Mouse (Mus musculus) liver, adult 2 months (tissue): ENCODE measurements around the gene Gp1bb. TPM values are rescaled to one million over a fixed set of nuclear protein-coding genes. Genes with fewer than 3 reads are reported as not detected.

ENCODE experiments used
- DNase-seq: peaks from one replicate; pipeline ENCODE4 v3.0.0-alpha.2; 2011; ENCODE audit warnings: low read depth, low spot score; ENCODE audit errors: extremely low read depth
- H3K27ac ChIP-seq: fragments of 200-500 bp; replicated peaks from 2 replicates; pipeline ENCODE4 v1.5.1; 2012; ENCODE audit warnings: low read depth, mild to moderate bottlenecking, control low read depth, inconsistent platforms, low read length; ENCODE audit not compliant: insufficient read depth
- H3K27me3 ChIP-seq: fragments of 200-500 bp; 2 replicates; pipeline ENCODE4 v1.6.1; 2012; ENCODE audit warnings: mild to moderate bottlenecking, moderate library complexity, low read length, inconsistent platforms; ENCODE audit not compliant: control insufficient read depth, insufficient read depth
- H3K36me3 ChIP-seq: fragments of 200-500 bp; 2 replicates; pipeline ENCODE4 v1.6.1; 2012; ENCODE audit warnings: low read length, inconsistent platforms; ENCODE audit not compliant: control insufficient read depth, insufficient read depth
- H3K4me1 ChIP-seq: fragments of 200-500 bp; 2 replicates; pipeline ENCODE4 v1.6.1; 2011; ENCODE audit warnings: low read length; ENCODE audit not compliant: control insufficient read depth, insufficient read depth
- H3K4me3 ChIP-seq: fragments of 200-500 bp; 2 replicates; pipeline ENCODE4 v1.5.1; 2011; ENCODE audit warnings: low read depth, mild to moderate bottlenecking, control low read depth, low read length, moderate library complexity; ENCODE audit not compliant: insufficient read depth
- H3K79me2 ChIP-seq: fragments of 200-500 bp; 2 replicates; pipeline ENCODE4 v1.6.1; 2012; ENCODE audit warnings: inconsistent platforms, mild to moderate bottlenecking, low read length, moderate library complexity; ENCODE audit not compliant: control insufficient read depth, insufficient read depth
- H3K9ac ChIP-seq: fragments of 200-500 bp; 2 replicates; pipeline ENCODE4 v1.6.1; 2012; ENCODE audit warnings: low read depth, mild to moderate bottlenecking, control low read depth, inconsistent platforms, low read length
- CTCF ChIP-seq: fragments of 200-500 bp; IDR thresholded peaks from 2 replicates; pipeline ENCODE4 v1.5.1; 2011; ENCODE audit warnings: low read depth, low read length, control low read depth
- POLR2A ChIP-seq: fragments of 200-500 bp; IDR thresholded peaks from 2 replicates; pipeline ENCODE4 v1.6.1; 2011; ENCODE audit warnings: low read length, control low read depth; ENCODE audit not compliant: insufficient read depth; ENCODE audit errors: extremely low read depth
- WGBS: fragments of 180-500 bp; shearing (Covaris S2); methylation state at CpG from one replicate; pipeline ENCODE4 v1.1.7; 2018; 5-methylcytosine and 5-hydroxymethylcytosine counted together
- polyA plus RNA-seq: library from polyadenylated mRNA; depleted of rRNA; stranded (reverse); fragments of >200 nt; gene quantifications from 2 replicates; pipeline ENCODE4 v1.2.3, GENCODE M21; 2012
- total RNA-seq: library from RNA; depleted of rRNA; stranded (reverse); fragments of >200 nt; gene quantifications from 2 replicates; pipeline ENCODE4 v1.2.3, GENCODE M21; 2014

Gene Gp1bb
- total and polyA plus RNA-seq, 2 experiments = not detected

DNA sequence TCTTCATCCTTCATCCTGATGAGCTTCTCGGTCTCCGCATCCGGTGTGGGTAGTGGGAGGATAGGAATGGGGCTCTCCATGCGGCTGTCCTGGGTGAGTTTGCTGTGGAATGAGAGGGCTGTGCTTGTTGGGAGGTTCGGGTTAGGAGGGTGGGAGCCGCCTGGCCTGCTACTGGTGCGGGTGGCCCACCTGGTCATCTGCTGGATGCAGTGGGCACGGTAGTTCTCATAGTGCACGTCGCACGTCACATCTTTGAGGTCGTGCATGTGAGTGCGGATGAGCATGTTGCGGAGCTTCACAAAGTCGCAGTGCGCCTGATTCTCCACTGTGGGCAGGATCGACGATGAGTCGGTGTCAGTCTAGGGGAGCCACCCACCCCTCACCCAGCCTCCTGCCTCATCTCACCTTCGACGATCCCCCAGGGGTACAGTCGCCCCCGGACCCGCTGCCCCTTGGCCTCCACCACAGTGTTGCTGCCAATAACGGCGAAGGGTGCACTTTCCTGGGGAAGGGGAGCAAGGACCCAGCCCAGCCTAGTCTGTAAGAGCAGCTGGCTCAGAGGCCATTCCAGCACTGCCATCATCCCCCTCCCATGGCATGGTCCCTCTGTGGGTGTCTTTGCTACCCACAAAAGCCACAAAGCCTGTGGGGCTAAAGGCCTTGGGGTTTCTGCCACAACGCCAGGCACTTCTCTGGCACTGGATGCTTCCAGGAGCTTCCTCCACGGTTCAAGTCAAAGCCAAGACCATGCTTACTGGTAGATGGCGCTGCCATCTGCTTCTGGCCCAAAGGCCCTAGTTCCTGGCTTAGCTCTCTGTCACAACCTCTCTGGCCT lies 930 bp upstream of the Gp1bb start:
- WGBS = 67% methylated on average over 29 of the region's 29 CpGs
- H3K27me3 ChIP-seq = peaks cover 23% of the 10 kb centered on the region

GRCm38 (mm10) chr16:18621362-18622001 lies 721 bp downstream of the Gp1bb start:
- DNase-seq = no peak
- no peak overlapping the region for H3K9ac ChIP-seq
- H3K27me3 ChIP-seq = peaks cover 23% of the 10 kb centered on the region
- H3K36me3 ChIP-seq = no peaks in the 10 kb centered on the region
- H3K4me1 ChIP-seq = peaks cover 3% of the 10 kb centered on the region; the same call in 1 of the 2 replicates
- no peaks in the 10 kb centered on the region for H3K79me2 ChIP-seq
- WGBS = 12% methylated on average over 38 of the region's 38 CpGs
- H3K27ac ChIP-seq = no peak overlapping the region
- no peak overlapping the region for H3K4me3 ChIP-seq
- no peak for TF ChIP-seq POLR2A
- TF ChIP-seq CTCF = no peak

More for the DNA sequence above, 930 bp upstream of the Gp1bb start:
- H3K27ac ChIP-seq = no peak overlapping the region
- TF ChIP-seq POLR2A = no peak
- no peaks in the 10 kb centered on the region for H3K36me3 ChIP-seq
- H3K9ac ChIP-seq = no peak overlapping the region
- H3K4me3 ChIP-seq = no peak overlapping the region
- no peaks in the 10 kb centered on the region for H3K79me2 ChIP-seq
- peaks cover 2% of the 10 kb centered on the region for H3K4me1 ChIP-seq
- DNase-seq = no peak

DNA sequence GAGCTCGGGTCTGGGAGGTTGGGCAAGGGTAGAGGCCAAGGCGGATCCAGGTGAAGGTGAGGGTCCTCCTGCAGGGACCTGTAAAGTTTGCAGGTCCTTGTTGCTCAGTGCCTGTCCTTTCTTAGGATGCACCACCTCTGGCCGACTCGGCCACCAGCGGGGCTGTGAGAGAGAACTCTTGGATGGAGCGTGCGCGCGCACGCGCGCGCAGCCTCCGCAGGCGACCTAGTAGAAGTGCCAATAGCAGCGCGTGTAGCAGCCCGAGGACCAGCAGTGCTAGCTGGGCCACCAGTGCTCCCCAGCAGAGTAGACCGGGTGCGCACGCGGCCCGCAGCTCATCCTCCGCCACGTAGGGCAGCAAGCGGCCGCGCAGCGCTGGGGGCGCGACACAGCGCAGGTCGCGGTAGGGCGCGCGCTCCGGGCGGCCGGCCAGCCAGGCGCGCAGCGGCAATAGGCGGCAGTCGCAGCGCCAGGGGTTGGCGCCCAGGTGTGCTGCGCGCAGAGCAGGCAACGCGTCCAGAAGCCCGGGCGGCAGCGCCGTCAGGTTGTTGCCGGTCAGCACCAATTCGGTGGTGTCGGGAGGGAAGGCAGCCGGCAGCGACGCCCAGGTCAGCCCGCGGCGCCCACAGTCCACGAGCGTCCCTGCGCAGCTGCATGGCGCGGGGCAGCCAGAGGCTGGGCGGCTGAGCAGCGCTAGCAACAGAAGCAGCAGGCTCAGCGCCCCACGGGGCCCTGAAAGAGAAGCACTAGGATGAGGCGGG lies 1.4 kb downstream of the Gp1bb start:
- H3K36me3 ChIP-seq = no peaks in the 10 kb centered on the region
- H3K79me2 ChIP-seq = no peaks in the 10 kb centered on the region
- 2% methylated on average over 74 of the region's 74 CpGs for WGBS
- no peak overlapping the region for H3K9ac ChIP-seq
- H3K4me1 ChIP-seq = peaks cover 3% of the 10 kb centered on the region; the same call in 1 of the 2 replicates
- H3K27me3 ChIP-seq = peaks cover 18% of the 10 kb centered on the region
- TF ChIP-seq POLR2A (no peak), CTCF (no peak)
- no peak for DNase-seq
- no peak overlapping the region for H3K27ac ChIP-seq
- H3K4me3 ChIP-seq = no peak overlapping the region

DNA sequence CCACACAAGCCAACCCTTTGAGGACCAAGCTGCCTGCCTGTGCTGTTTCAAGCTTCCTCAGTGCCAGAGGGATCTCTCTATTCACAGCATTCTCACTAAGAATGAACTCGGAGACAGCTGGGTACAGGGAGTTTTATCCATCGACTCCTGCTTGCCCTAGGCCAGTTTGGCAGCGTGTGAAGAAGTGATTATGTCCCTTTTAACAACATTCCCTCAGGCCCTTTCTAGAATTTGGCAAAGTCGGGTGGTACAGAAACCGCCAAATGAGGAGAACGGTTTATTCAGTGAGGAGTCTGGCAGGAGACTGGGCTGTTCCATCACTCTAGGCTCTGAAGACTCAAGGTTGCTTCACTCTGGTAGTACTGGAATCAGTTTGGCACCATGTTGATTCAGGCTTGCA lies 2.0 kb downstream of the Gp1bb start:
- no peaks in the 10 kb centered on the region for H3K79me2 ChIP-seq
- no peak overlapping the region for H3K4me3 ChIP-seq
- no peak for DNase-seq
- no peak for TF ChIP-seq POLR2A
- H3K27ac ChIP-seq = no peak overlapping the region
- H3K4me1 ChIP-seq = peaks cover 3% of the 10 kb centered on the region; the same call in 1 of the 2 replicates
- no peaks in the 10 kb centered on the region for H3K36me3 ChIP-seq
- no peak overlapping the region for H3K9ac ChIP-seq
- WGBS = 60% methylated on average over 6 of the region's 6 CpGs
- H3K27me3 ChIP-seq = peaks cover 18% of the 10 kb centered on the region

- TF ChIP-seq CTCF (no peak), POLR2A (no peak)
- Histone ChIP-seq H3K79me2 (no peaks in the 10 kb centered on the region), H3K9ac (no peak overlapping the region), H3K36me3 (no peaks in the 10 kb centered on the region), H3K4me3 (no peak overlapping the region), H3K4me1 (peaks cover 3% of the 10 kb centered on the region; the same call in 1 of the 2 replicates), H3K27ac (no peak overlapping the region), H3K27me3 (peaks cover 18% of the 10 kb centered on the region)
- 85% methylated on average over 4 of the region's 4 CpGs for WGBS
- no peak for DNase-seq
Measured at GRCm38 (mm10) chr16:18619110-18619509, 3.1 kb downstream of the Gp1bb start.
